Mouse (Mus musculus): Measurements from ENCODE around the gene Tifa.
A peak's percentile ranks its signal among the peaks of the same experiment; 100 is the strongest.

The Tifa gene

DNA sequence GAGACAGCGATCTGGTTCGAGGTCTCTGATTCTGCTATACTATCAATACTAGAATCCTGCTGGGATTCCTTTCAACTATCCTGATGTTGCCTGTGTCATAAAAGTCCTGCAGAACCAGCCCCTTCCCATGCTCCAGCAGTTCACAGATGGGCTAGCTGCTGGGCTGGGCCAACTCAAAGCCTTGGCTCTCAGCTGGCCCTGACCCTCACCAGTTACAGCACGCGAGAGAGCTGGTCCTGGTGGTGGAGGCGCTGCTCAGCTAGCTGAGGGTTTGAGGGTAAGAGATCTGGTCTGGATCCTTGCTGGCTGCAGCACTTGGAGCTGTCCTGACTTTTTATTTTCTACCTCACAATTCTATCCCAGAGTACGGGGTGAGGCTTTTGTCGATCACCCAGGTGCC, 36.9 kb downstream of the Tifa start:
- no peak for DNase-seq (ENCODE audit: low spot score)

DNA sequence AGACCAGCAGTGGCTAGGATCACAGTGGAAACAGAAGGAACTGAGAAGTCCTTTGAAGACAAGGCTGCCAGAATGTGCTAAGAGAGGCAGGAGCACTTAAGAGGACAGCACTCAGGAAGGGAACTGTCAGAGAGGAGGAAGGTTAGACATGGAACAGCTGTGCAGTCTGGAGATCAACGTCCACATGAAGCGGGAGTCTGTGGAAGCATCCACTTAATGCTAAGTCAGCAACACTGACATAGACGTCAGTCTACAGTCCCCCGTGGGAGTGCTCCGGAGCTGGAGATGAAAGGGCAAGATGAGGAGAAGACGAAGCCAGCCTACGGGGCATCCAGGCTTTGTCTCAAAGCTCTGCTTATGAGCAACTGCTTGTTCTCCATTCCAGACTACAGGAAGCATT, 37.5 kb downstream of the Tifa start:
- DNase-seq (ENCODE audit: low spot score): no peak

DNA sequence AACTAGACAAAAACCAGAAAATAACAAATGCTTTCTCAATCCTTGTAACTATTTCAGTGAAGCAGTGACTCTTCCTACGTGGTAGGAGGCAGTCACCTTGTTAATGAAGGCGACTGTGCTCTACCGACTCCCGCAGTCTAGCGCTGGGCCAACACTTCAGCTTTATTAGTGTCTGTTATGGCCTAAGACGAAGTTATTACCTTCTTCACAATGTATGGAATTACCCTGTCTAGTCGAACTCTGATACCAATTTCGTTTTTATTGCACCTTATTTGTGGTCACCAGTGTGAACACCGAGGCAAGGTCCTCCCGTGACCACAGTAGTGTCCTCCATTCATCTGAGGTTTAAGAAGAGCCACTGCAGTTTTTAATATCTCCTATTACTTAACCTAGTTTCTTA, 40.6 kb downstream of the Tifa start:
- no peak for DNase-seq (ENCODE audit: low spot score)

DNA sequence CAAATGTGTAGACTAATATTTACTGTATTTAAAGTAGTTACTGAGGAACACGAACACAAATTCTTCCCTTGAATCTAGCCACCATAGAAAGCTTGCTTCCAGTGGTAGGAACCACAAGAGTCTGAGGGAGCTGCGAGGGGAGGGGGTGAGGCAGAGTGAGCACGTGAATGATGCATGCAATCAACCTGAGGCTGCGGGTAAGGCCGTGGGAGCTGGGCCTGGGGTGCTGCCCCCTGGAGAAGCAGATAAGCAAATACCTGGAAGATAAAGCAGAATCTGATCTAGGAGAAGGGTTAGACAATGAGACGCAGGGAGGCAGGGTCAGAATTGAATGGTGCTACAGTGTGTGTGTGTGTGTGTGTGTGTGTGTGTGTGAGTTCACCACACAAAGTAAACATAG, 41.5 kb downstream of the Tifa start:
- no peak for DNase-seq (ENCODE audit: low spot score)

DNA sequence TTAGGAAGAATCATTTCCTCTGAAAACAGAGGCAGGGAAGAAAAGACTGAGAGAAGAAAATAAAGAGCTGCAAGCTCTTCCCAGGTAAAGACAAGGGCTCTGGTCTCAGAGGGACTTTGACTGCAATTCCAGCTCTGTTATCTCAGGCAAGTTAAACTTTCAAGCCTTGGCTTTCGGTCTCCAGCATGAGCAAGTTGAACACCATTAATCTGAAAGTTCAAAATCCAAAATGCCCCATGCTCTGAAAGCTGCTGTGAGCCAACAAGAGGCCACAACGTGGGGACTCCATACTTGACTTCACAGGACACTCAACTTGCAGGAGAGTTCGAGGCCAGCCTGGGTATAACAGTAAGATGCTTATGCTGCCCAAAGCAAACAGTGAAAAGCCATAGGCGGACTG, 44.4 kb downstream of the Tifa start:
- DNase-seq (ENCODE audit: low spot score): no peak

DNA sequence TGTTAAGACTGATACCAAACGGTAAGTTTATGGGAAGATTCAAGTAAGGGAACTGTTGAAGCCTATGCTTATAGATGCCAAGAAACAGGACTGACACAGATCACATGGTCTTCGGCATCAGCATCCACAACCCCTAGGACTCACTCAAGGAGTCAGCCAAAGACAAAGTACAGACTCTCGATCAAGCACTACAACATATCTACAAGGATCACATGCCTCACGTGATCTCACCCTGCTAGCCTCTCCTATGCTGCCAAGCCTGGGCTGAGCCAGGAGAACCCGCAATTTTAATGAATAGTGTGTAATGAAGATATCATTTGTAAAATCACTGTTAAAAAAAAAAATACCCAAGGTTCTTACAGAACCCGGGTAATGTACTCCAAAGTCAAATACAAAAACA, 46.0 kb downstream of the Tifa start:
- no peak for DNase-seq (ENCODE audit: low spot score)

DNA sequence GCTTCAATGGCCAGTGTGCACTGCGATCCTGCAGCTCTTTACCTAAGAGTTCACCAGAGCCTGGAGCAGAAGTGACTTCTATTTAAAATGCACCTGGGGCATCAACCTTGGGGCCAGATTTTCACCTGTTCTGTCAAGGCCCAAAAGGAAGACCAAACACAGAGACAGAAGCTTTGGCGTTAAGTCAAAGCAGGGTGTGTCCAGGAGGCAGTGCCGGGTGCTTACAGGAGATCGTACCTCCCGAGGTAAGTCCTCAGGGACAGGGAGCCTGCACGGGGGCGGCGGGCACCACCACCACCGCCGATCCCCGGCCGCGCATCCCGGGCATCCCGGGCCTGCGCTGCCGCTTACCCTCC, 47.2 kb downstream of the Tifa start:
- peak; percentile 24 for DNase-seq (ENCODE audit: low spot score)

DNA sequence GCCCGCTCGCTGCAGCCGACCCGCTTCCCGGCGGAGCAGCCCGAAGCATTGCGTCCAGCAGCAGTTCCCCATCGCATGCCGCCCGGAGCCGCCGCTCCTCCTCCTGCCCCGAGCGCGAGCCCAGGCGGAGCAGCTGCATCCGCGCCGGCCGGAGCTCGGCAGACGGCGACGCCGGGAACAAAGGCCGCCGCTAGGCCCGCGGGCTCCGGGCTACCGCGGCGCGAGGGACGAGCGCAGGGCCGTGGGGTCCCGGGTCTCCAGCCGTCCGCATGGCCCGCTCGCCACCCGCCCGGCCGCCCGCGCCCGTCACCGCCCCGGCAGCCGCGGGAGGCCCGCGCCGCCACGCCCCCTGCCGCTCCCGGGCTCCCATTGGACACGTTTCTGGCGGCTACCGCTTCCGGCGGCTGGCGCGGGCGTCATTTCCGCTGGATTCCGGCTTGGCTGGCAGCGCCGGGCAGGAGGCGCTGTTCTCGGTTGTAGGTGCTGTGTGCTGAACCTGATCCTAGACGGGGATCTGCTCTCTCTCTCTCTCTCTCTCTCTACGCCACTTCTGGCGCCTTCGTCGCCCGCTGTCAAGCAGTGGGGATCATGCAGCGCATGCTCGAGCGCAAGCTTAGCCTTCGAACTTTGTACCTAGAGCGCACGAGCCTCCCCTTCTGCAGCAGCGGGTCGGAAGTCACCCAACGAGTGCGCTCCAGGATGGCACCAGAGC, 47.7 kb downstream of the Tifa start, which contains the start of gene Ap1ar:
Ap1ar (minus strand) TSS at position 370 of the 712 bp plus-strand sequence.
- peak; percentile 95 for DNase-seq (ENCODE audit: low spot score)

DNA sequence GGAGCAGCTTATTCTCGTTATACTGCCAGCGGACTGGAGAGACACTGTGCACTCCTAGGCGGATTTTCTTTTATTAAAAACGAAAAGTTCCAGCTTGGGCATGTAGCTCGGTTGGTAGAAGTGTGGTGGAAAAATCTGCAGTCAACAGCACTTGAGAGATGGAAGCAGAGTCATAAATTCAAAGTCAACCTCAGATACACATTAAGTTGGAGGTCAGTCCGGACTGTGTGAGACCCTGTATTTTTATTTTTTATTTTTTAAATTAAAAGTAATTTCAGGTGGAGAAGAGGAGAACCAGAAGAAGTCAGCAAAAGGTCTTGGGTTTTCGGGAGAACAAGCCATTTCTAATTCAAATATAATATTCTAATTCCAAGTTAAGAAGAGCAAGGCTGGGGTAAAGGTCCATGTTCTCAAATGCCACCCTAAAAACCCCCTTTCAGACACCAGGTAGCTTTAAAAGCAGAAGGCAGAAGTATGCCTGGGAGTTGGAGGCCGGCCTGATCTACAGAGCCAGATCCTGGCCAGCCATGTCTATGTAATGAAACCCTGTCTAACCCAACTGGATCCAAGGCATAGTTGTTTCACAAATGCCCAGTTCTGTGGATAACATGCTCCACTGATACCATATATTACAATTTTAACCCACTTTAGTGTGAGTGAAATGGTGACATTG, 48.5 kb downstream of the Tifa start:
- DNase-seq (ENCODE audit: low spot score): no peak

DNA sequence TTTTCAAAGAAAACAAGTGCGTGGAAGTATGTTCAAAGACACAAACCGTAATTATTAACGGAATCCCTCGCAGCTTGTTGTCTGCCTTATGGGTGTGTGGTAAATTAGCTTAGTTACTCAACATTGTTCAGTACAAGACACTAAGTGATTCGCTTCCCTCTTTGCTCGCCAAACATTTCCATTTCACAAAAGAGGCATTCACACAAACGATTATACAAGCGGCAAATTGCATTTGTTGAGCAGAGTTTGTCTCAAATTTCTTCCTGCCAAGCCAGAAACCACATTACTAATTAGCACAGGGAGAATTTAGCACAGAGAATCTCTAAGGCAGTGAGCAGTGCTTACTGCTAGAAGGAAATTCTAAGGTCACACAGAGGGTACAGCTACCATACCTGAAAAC, 52.3 kb downstream of the Tifa start:
- no peak for DNase-seq (ENCODE audit: low spot score)

DNA sequence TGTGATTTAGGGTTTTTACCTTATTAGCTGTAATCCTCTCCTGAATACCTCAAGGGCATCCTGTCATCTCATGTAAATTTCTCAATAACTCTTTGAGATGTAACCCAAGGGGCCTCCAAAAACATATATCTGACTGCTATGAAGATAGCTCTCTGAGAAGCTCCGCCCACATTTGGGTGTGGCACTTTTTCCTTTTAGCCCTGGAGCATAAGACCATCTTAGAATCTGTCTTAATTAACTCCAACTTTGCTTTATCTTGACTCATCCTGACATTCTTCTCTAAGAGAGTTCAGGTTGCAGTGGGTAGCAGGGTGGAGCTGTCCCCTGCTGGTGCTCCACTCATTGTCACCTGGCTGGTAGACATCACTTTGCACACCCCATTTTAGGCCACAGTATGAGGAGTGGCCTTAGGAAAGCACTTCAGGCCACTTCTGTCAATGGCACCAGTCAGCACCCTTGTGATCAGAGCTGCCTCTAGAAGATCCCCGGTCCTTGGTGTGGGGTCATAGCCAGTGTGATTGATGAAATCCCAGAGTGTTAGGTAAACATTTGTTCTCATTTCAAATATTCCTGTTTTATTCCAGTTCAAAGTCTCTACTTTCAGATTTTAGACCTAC, 53.8 kb downstream of the Tifa start:
- DNase-seq (ENCODE audit: low spot score): no peak

DNA sequence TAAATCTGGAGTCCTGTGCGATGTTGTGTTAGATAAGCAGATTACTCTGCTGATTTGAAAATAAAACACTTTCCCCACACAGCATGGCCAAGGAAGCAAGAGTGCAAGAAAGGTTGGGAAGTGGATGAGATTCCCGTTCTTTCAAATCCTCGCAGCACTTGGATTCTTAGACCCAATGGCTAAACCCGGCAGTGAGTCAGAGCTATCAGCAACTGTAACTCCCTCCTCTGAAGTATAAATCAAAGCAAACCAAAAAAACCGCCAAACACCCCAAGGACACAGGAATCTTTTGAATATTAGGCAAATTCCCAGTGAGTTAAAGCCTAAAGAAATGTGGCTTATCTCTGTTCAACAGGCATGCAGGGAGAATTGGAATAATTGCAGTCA, 54.3 kb downstream of the Tifa start:
- no peak for DNase-seq (ENCODE audit: low spot score)

DNA sequence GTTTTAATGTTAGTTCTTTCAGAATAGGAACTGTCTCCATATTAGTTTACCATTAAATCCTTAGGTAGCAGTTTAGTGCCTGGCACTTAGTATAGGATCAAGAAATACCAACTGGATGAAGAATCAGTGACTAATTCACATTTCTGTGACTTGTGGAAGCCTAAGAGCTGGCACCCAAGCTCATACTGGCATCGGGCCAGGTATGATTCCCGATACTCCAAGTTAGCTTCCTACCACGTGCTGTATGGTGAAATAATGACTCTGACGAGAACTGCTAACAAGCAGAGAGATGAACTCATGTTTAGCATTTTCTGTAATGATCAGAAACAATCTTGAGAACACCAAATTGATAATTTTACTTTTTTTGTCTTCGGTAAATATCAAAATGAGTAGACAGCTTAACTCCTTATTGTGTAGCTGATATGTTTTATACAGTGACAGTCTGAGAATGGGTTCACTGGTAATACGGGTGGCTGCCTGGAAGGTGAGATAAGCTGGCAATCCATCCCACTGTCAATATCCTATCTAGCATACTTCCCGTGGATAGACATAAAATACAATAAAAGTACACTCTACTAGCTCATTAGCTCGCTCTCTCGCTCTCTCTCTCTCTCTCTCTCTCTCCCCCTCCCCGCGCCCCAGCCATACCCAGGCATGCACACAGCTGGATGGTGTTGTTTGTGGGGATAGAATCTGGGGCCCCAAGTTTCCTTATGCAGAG, 58.6 kb downstream of the Tifa start:
- DNase-seq (ENCODE audit: low spot score): no peak

DNA sequence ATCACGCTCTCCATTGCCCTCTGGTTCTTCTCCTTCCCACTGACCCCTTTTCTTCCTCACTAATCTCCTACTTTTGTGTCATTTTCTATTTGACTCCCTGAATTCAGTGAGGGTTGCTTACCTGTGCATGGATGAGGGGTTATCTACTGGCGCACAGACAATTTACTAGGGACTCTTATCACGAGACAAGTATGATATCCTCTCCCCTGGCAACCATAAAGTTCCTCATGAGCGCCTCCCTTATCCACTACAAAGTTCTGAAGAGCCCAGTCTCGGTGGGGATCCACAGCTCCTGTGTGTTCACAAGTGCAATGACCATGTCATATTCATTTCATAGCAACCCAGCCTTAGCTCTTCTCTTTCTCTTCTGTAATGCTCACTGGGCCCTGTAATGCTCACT, 60.3 kb downstream of the Tifa start:
- DNase-seq (ENCODE audit: low spot score): no peak

DNA sequence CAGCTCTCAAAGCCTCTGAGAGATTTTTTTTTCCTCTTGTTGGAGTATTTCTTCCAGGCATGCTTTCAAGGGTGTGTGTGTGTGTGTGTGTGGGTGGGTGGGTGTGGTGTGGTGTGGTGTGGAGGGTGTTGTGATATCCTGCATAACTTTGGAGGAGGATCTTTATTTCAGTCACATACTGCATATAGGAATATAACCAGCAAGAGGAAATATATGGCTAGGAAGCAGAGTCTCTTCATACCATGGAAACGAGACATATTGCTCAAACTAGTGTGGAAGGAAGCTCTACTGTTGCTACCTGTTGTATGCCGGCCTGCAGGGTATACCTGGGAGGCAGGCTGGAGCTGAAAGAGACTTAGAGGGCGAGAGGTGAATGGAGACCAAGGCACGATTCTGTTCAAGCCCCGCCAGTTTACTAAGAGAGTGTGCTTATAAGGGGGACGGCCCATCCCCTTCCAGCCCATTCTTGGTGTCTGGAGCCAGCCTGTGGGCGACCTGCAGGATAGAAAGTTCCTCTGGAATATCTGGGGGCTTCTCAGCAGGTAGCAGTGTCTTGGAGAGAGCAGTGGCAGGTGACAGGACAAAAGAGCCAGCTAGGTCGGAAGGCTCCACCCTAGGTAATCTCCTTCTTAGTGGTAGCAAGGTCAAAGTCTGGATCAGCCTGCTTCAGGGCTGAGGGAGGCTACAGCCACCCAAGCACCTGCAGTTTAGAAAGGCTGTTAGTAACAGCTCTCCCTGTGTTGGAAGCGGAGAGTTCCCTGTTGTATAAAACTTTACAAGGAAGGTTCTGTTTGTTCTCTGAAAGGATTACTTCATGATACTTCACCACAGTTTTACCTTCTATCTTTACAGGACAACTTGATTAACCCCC, 61.4 kb downstream of the Tifa start:
- no peak for DNase-seq (ENCODE audit: low spot score)

DNA sequence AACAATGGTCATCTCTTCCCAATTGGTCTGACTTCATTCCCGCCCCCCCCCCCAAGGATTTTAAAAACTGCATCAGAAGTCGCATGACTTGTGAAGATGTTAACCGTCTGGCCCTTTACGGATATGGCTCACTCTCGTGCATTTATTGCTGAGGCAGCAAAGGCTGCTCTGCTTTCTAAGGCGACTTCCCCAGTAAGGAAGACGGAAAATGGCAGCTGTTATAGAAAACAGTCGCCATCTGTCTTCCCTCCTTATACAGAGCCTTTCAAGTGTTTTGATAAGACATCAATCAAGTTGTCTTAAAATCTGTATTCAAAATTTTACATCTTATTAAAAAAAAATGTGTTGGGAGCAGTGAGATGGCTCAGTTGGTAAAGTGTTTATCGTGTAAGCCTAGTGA, 63.1 kb downstream of the Tifa start:
- no peak for DNase-seq (ENCODE audit: low spot score)

DNA sequence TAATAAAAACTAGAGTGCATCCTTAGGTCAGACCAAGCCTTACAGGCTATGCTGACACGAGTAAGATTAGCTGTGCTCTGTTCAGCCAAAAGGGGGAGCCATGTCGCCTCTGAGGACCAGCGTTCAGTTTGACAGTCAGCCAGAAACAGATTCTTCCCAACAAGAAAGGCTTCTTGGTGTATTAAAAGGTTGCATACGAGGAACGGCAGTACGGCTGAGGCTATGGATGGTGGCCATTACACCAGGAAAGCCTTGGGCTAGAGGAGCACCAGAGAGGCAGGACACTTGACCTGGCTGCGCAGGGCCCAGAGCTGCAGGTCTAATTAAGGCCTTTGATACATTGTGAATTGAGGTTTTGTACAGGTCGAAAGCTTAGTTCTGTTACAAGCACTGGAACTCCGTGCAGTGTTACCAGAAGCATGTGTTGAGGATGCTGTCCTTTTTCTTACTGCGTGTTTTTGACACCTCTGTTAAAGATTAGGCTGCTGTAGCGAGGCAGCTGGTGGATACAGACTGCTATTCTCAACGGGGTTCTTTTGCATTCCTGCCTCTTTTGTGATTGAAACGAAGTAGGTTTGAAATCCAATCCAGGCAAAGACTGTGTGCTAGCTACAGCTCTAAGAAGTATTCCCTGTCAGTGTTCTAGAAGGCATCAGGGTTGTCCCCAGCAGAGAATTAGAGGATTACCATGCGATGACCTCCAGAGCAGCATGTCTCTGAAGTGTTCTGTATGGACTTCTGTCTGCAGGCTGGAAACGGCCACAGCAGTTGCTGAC, 64.0 kb downstream of the Tifa start:
- peak; percentile 90 for DNase-seq (ENCODE audit: low spot score)

DNA sequence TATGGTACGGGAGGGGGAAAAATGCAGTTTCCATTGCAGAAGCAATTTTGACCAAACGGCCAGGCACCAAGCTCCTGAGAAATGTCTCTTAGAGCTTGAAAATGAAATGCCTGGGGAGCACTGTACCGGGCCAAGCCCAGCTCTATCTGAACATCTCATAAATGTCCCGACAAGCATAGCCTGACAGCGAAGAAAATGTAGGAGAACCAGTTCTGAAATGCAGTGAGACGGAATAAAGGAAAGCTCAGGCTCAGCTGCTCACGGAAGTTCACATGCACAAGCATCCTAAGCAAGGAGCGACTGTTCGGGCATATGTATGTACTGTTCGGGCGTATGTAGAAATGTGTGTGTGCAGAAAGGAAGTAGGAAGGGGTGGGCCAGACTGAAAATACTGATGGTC, 71.7 kb downstream of the Tifa start:
- no peak for DNase-seq (ENCODE audit: low spot score)

DNA sequence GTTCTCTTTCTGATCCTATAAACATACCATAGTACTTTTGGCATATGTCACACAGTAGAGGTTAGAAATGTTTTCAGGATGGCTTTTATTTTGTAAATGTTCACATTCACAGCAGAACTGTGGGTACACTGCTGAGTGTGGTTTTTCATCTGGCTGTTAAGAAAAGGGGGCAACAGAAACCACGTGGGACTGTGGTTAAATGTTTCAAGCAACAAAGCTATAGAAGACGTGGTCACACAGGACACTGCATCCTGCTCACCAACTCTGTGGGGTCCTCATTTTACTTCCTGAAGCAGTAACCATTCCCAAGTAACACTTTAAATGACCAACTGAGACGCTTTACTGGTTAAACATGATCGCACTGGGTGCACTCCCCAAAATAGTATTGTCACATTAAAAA, 72.9 kb downstream of the Tifa start:
- no peak for DNase-seq (ENCODE audit: low spot score)

DNA sequence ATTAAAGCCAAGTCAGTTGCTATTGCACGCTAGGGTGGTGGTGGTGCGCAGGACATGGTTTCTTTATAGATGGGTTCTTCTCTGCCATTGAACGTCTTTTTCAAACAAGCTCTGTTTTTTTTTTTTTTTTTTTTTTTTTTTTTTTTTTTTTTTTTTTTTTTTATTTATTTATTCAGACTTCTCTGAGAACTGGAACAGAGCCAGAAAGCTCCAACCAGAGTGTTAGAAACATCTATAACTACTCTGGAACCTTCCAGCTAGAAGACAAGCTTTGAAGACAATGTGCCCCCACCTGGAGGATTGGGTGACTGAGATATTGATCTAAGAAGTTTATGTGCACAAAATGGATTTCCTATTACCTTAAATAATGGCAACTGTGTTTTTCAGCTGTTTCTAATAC, 74.0 kb downstream of the Tifa start:
- no peak for DNase-seq (ENCODE audit: low spot score)

DNA sequence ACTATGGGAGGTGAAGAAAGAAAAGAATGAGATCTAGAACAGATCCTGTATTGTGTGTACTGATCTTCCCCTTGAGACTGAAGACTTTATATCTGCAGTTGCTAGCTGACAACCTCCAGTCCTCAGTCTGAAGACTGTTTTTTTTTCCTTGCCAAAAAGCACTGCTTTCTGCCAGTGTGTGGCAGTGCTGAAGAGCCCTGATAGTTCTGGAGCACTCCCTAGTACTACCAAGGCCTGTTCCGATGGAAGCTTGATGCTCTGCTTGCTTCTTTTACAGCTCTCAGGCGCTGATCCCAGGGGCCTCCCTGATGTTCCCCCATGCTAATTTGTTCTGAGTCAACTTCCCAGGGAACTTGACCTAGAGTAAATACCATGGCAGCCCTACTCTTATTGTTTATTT, 74.6 kb downstream of the Tifa start:
- DNase-seq (ENCODE audit: low spot score): no peak
